Comparison of ENCODE assay signal across 13 mouse cellular contexts in the genomic region with DNA sequence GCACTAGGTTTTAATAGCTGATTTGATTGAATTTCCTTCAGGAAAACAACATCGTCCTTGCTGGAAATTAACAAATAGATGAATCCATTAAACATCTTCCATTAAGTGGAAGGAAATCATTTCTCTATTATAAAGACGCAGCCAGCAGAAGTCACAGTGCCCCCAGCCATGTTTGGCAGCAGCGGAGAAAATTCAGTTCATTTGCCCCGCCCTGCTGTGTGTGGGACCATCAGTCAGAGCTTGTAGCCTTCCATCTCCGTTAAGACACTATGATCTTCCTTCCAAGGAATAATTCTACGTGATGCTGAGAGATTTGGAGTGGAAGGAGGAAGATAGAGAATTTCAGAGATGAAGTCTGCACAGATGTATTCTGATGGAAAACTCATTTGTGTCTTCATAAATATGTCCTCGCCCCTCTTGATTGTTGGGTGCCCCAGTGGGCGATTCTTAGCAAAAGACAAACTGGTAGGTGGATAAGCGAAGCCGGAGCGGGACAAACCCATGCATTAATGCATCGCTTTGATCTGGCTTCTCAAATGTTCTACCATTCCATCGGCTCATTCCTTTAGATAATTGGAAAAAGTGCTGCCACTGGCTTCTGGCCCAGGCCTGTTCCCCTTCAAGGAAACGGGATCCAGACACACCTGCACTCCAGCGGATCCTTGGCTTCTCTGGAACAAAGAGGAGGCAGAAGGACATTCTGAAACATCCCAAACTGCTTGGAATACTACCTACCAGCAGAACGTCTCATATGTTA. TPM values are rescaled to one million over a fixed set of nuclear protein-coding genes. Genes with fewer than 3 reads are reported as not detected.
DNase-seq lines count a peak whose midpoint lies in the region; ATAC-seq and TF ChIP-seq lines count a peak whose summit lies in the region.
"Had no signal": no experiment of that assay in that cellular context is flagged by ENCODE, and none has a peak within 500 bp of the region (broad histone marks: within the 10 kb centered on the region; RNA-seq: fewer than 3 reads in every experiment).

No protein-coding gene starts in this region.

- no peaks in the 10 kb centered on the region for H3K27me3 ChIP-seq in hindbrain, embryonic 15.5 days
- H3K27me3 ChIP-seq: CH12.LX; lung, embryonic 15.5 days; midbrain, embryonic 12.5 days had no signal

- TF ChIP-seq POLR2A in brain, embryonic 14.5 days (IDR thresholded peaks at IDR 0.05; ENCODE audit: borderline replicate concordance, extremely low read depth, insufficient read depth, insufficient read length, poor library complexity, severe bottlenecking): no peak

- peak; percentile 15 for DNase-seq in gastrocnemius, postnatal 14 days
- DNase-seq in gastrocnemius, postnatal 10 days: no peak
- DNase-seq in brain, embryonic 14.5 days (ENCODE audit: low read depth): peak; percentile 52
- peak; percentile 38 for DNase-seq in gastrocnemius, postnatal 25 days
- no peak for DNase-seq in kidney, postnatal 4 days
- DNase-seq: adrenal gland, postnatal 14 days; liver; thymus, postnatal 4 days had no signal

- no peaks in the 10 kb centered on the region for H3K36me3 ChIP-seq in hindbrain, embryonic 15.5 days
- H3K36me3 ChIP-seq: lung, embryonic 15.5 days; midbrain, embryonic 12.5 days had no signal

- H3K9ac ChIP-seq in hindbrain, embryonic 15.5 days: no peak overlapping the region
- H3K9ac ChIP-seq: lung, embryonic 15.5 days; midbrain, embryonic 12.5 days had no signal

- intact Hi-C loops in gastrocnemius, postnatal 14 days (cut with DNase I; ENCODE audit: low total_unique reads): no loop called here

- no peaks in the 10 kb centered on the region for H3K9me3 ChIP-seq in hindbrain, embryonic 15.5 days
- H3K9me3 ChIP-seq: lung, embryonic 15.5 days; midbrain, embryonic 12.5 days had no signal

- peak overlapping the region; percentile 66 for H3K27ac ChIP-seq in hindbrain, embryonic 15.5 days (replicated peaks)
- H3K27ac ChIP-seq: lung, embryonic 15.5 days; midbrain, embryonic 12.5 days had no signal

- WGBS in hindbrain, embryonic 15.5 days: 60% methylated on average over 16 of the region's 16 CpGs

- peaks cover 9% of the 10 kb centered on the region; the same call in 1 of the 2 replicates for H3K4me1 ChIP-seq in hindbrain, embryonic 15.5 days (replicated peaks)
- H3K4me1 ChIP-seq: lung, embryonic 15.5 days had no signal

- H3K4me3 ChIP-seq in hindbrain, embryonic 15.5 days: no peak overlapping the region
- H3K4me3 ChIP-seq: lung, embryonic 15.5 days; midbrain, embryonic 12.5 days had no signal

- no peak for ATAC-seq in hindbrain, embryonic 15.5 days (ENCODE audit: low FRiP score, low read depth)
- no peak for ATAC-seq in inflammation-experienced regulatory T-cells, adult 6 months

- no peak for TF ChIP-seq CTCF in brain, embryonic 14.5 days (IDR thresholded peaks at IDR 0.05; ENCODE audit: borderline replicate concordance, extremely low read depth, insufficient read depth, insufficient read length)

- H3K4me2 ChIP-seq in hindbrain, embryonic 15.5 days: peak overlapping the region; percentile 3; the same call in 1 of the 2 replicates
- H3K4me2 ChIP-seq: lung, embryonic 15.5 days; midbrain, embryonic 12.5 days had no signal

RNA-seq across cellular contexts. Expression of gene Kctd3, which starts 59.7 kb away (rescaled TPM):
- total RNA-seq in gastrocnemius, postnatal 14 days (2021): 10 to 100 TPM; 28.6 to 33.5 TPM
- 10 to 100 TPM; 33.6 to 39.6 TPM for total RNA-seq in gastrocnemius, postnatal 10 days (2021)
- polyA plus RNA-seq in brain, embryonic 14.5 days (2012; rRNA removed): 92.3 and 97.5 TPM in 2 replicates
- total RNA-seq in gastrocnemius, postnatal 25 days (2021): 10 to 100 TPM; 22.8 to 23.6 TPM
- 48.3 and 53.3 TPM in 2 replicates for polyA plus RNA-seq in hindbrain, embryonic 15.5 days (2015; fragmentation: Nextera tagmentation; extraction: Ambion mirVana)
- polyA plus RNA-seq in inflammation-experienced regulatory T-cells, adult 6 months (2017; shearing (Covaris generic)): 10 to 100 TPM in 1 of 3 experiments, 1 to 10 TPM in 2; 3.7 to 11.3 (median 7.7) TPM

Comparison
In these comparisons a context has a peak if more than half of its experiments do, and no peak if none do; other contexts are left out.
1. DNase-seq: peak in gastrocnemius, postnatal 14 days (single experiment), brain, embryonic 14.5 days (single experiment) and gastrocnemius, postnatal 25 days (single experiment); none in gastrocnemius, postnatal 10 days (single experiment) and kidney, postnatal 4 days (0 of 2).